Comparison of ENCODE assay signal across 8 mouse cellular contexts in the genomic region with DNA sequence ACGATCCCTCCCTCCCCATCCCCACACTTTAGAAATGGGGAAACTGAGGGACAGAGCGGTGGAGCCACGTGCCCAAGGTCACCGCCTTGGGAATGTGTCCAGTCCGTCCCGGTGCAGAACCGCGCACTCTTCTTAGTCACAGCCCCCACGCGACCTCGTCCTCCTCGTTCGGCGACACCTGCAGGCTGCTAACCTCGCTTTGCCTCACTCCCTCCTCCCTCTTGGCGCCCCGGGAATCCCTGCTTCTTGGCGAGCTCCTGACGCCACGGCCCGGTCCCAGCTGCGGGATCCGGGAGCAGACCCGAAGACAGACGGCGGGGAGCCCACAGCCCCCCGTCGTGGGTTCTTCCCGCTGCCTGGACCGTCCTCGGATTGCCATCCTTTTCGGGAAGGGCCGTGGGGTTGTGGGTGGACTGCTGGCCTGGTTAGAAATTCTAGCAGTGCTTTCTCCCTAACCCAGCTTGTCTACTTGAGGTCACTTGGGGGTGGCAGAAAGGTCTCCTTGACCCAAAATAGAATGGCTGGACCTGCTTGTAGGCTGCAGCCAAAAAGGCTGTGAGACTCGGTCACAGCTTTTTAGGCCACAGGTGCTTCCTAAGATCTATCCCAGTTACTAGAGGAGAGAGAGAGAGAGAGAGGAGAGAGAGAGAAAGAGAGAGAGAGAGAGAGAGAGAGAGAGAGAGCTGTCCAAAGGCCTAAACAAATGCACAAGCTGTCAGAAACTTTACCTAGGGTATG. TPM values are rescaled to one million over a fixed set of nuclear protein-coding genes. Genes with fewer than 3 reads are reported as not detected.
DNase-seq lines count a peak whose midpoint lies in the region; ATAC-seq and TF ChIP-seq lines count a peak whose summit lies in the region.

No protein-coding gene starts in this region.

- peak overlapping the region; percentile 99 for H3K4me2 ChIP-seq in neural tube, embryonic 11.5 days (ENCODE audit: low read depth)
- H3K4me2 ChIP-seq in hindbrain, embryonic 16.5 days (ENCODE audit: low read length): peak overlapping the region; percentile 97
- peak overlapping the region; percentile 99 for H3K4me2 ChIP-seq in midbrain, embryonic 16.5 days (ENCODE audit: low read length)

- H3K79me2 ChIP-seq in liver, adult 2 months (ENCODE audit: control insufficient read depth, insufficient read depth, low read length): peaks cover 30% of the 10 kb centered on the region

- peaks cover 2% of the 10 kb centered on the region; the same call in 1 of the 2 replicates for H3K36me3 ChIP-seq in neural tube, embryonic 11.5 days (ENCODE audit: control insufficient read depth, insufficient read depth, low read length)
- no peaks in the 10 kb centered on the region for H3K36me3 ChIP-seq in hindbrain, embryonic 16.5 days (ENCODE audit: control insufficient read depth, insufficient read depth, low read length)
- no peaks in the 10 kb centered on the region for H3K36me3 ChIP-seq in liver, adult 2 months (ENCODE audit: control insufficient read depth, insufficient read depth, low read length)
- H3K36me3 ChIP-seq in midbrain, embryonic 16.5 days (ENCODE audit: control insufficient read depth, insufficient read depth, low read length): no peaks in the 10 kb centered on the region; the same call in 1 of the 2 replicates

- WGBS in neural tube, embryonic 11.5 days: under 1% methylated on average over 34 of the region's 34 CpGs
- under 1% methylated on average over 28 of the region's 34 CpGs for WGBS in hindbrain, embryonic 16.5 days
- WGBS in liver, adult 2 months: 1% methylated on average over 34 of the region's 34 CpGs
- 1% methylated on average over 34 of the region's 34 CpGs for WGBS in midbrain, embryonic 16.5 days

- peak overlapping the region; percentile 79 for H3K9ac ChIP-seq in neural tube, embryonic 11.5 days (ENCODE audit: low read length)
- peak overlapping the region; percentile 89 for H3K9ac ChIP-seq in hindbrain, embryonic 16.5 days (ENCODE audit: low read depth, low read length)
- peak overlapping the region; percentile 100 for H3K9ac ChIP-seq in liver, adult 2 months (ENCODE audit: low read depth, low read length)
- peak overlapping the region; percentile 88 for H3K9ac ChIP-seq in midbrain, embryonic 16.5 days (ENCODE audit: low read depth, low read length)

- peaks cover 5% of the 10 kb centered on the region; the same call in 1 of the 2 replicates for H3K4me1 ChIP-seq in neural tube, embryonic 11.5 days (ENCODE audit: control insufficient read depth, insufficient read depth, low read length)
- peaks cover 19% of the 10 kb centered on the region for H3K4me1 ChIP-seq in hindbrain, embryonic 16.5 days (ENCODE audit: control insufficient read depth, insufficient read depth, low read depth, low read length)
- peaks cover 18% of the 10 kb centered on the region for H3K4me1 ChIP-seq in liver, adult 2 months (ENCODE audit: control insufficient read depth, insufficient read depth, low read length)
- peaks cover 16% of the 10 kb centered on the region for H3K4me1 ChIP-seq in midbrain, embryonic 16.5 days (ENCODE audit: control insufficient read depth, insufficient read depth, low read length)

- peak; percentile 49 for DNase-seq in neural tube, embryonic 11.5 days (ENCODE audit: low spot score)
- DNase-seq in neural tube, embryonic 10.5 days (ENCODE audit: extremely low spot score, low spot score): no peak
- peak; percentile 64 for DNase-seq in cerebellum, adult 8-10 months
- DNase-seq in frontal cortex, postnatal 10 days (ENCODE audit: low spot score in 2 of 2): peak; percentile 26 to 42
- peak; percentile 64 for DNase-seq in liver, adult 2 months (ENCODE audit: extremely low read depth, low read depth, low spot score)
- DNase-seq in thymus, postnatal 10 days (ENCODE audit: low spot score in 2 of 2): peak; percentile 66 to 72

- ATAC-seq in neural tube, embryonic 11.5 days (ENCODE audit: insufficient read depth, low FRiP score, low TSS enrichment): no peak; the same call in 1 of the 2 replicates
- ATAC-seq in hindbrain, embryonic 16.5 days: peak; percentile 44
- ATAC-seq in midbrain, embryonic 16.5 days: peak; percentile 53

- peak overlapping the region; percentile 94 for H3K4me3 ChIP-seq in neural tube, embryonic 11.5 days (ENCODE audit: low read depth, low read length)
- peak overlapping the region; percentile 68 for H3K4me3 ChIP-seq in hindbrain, embryonic 16.5 days (ENCODE audit: low read length)
- peak overlapping the region; percentile 93 for H3K4me3 ChIP-seq in liver, adult 2 months (ENCODE audit: insufficient read depth, low read depth, low read length)
- peak overlapping the region; percentile 94 for H3K4me3 ChIP-seq in midbrain, embryonic 16.5 days (ENCODE audit: low read depth, low read length)

- no peak for TF ChIP-seq POLR2A in liver, adult 2 months (IDR thresholded peaks at IDR 0.05; ENCODE audit: extremely low read depth, insufficient read depth, low read length)

- H3K27me3 ChIP-seq in neural tube, embryonic 11.5 days (ENCODE audit: control insufficient read depth, insufficient read depth, low read length): no peaks in the 10 kb centered on the region
- H3K27me3 ChIP-seq in hindbrain, embryonic 16.5 days (replicated peaks; ENCODE audit: control insufficient read depth, insufficient read depth, low read length): no peaks in the 10 kb centered on the region
- no peaks in the 10 kb centered on the region for H3K27me3 ChIP-seq in liver, adult 2 months (ENCODE audit: control insufficient read depth, insufficient read depth, low read length)
- no peaks in the 10 kb centered on the region for H3K27me3 ChIP-seq in midbrain, embryonic 16.5 days (ENCODE audit: control insufficient read depth, insufficient read depth, low read depth, low read length)

- H3K9me3 ChIP-seq in neural tube, embryonic 11.5 days (ENCODE audit: control insufficient read depth, low read length): no peaks in the 10 kb centered on the region
- no peaks in the 10 kb centered on the region for H3K9me3 ChIP-seq in hindbrain, embryonic 16.5 days (ENCODE audit: control insufficient read depth, low read length)
- H3K9me3 ChIP-seq in midbrain, embryonic 16.5 days (replicated peaks; ENCODE audit: control insufficient read depth, low read length, poor library complexity, severe bottlenecking): no peaks in the 10 kb centered on the region

- H3K27ac ChIP-seq in neural tube, embryonic 11.5 days (ENCODE audit: low read depth, low read length): no peak overlapping the region
- peak overlapping the region; percentile 89 for H3K27ac ChIP-seq in hindbrain, embryonic 16.5 days (ENCODE audit: low read depth, low read length)
- H3K27ac ChIP-seq in liver, adult 2 months (replicated peaks; ENCODE audit: insufficient read depth, low read depth, low read length): peak overlapping the region; percentile 64
- H3K27ac ChIP-seq in midbrain, embryonic 16.5 days (ENCODE audit: low read length): peak overlapping the region; percentile 92

- peak; percentile 32; the same call in 1 of the 2 replicates for TF ChIP-seq CTCF in liver, adult 2 months (IDR thresholded peaks at IDR 0.05; ENCODE audit: low read depth, low read length)

RNA-seq across cellular contexts. Expression of a gene that starts 1.0 kb away (rescaled TPM):
- polyA plus RNA-seq in neural tube, embryonic 11.5 days (2014; fragmentation: Nextera tagmentation; extraction: Ambion mirVana): 8.5 and 9.2 TPM in 2 replicates
- polyA plus RNA-seq in hindbrain, embryonic 16.5 days (2015; fragmentation: Nextera tagmentation; extraction: Ambion mirVana): 6.5 and 8.1 TPM in 2 replicates
- total RNA-seq in liver, adult 2 months (2014; rRNA removed): 16.3 and 17.6 TPM in 2 replicates
- 8.7 and 9.5 TPM in 2 replicates for polyA plus RNA-seq in liver, adult 2 months (2012; rRNA removed)
- polyA plus RNA-seq in midbrain, embryonic 16.5 days (2015; fragmentation: Nextera tagmentation; extraction: Ambion mirVana): 7.1 and 7.6 TPM in 2 replicates

RNA-seq across cellular contexts. Expression of a gene that starts 20.9 kb away (rescaled TPM):
- 3.9 and 4.5 TPM in 2 replicates for polyA plus RNA-seq in neural tube, embryonic 11.5 days (2014; fragmentation: Nextera tagmentation; extraction: Ambion mirVana)
- 5.3 and 6.0 TPM in 2 replicates for polyA plus RNA-seq in hindbrain, embryonic 16.5 days (2015; fragmentation: Nextera tagmentation; extraction: Ambion mirVana)
- total RNA-seq in liver, adult 2 months (2014; rRNA removed): 1.6 and 1.9 TPM in 2 replicates
- 3.5 and 5.9 TPM in 2 replicates for polyA plus RNA-seq in liver, adult 2 months (2012; rRNA removed)
- 5.4 and 7.3 TPM in 2 replicates for polyA plus RNA-seq in midbrain, embryonic 16.5 days (2015; fragmentation: Nextera tagmentation; extraction: Ambion mirVana)
